Mouse (Mus musculus) right cerebral cortex, postnatal 14 days (tissue): ENCODE data around the gene Zfp383.
"Not testable (repeated sequence)": the region's sequence is repeated elsewhere in the genome, so short reads cannot be mapped to it uniquely, and the experiment has no call there.

Experiments used
- DNase-seq: peaks from one replicate; pipeline ENCODE4 v3.0.0; 2022

Zfp383 gene

GRCm38 (mm10) chr7:29942740-29943139, 34.7 kb downstream of the Zfp383 start:
- DNase-seq: no peak

GRCm38 (mm10) chr7:29943720-29944119, 35.7 kb downstream of the Zfp383 start:
- DNase-seq: no peak

GRCm38 (mm10) chr7:29944201-29944600, 36.2 kb downstream of the Zfp383 start:
- no peak for DNase-seq

- DNase-seq: no peak
Measured at GRCm38 (mm10) chr7:29953086-29953485, 45.1 kb downstream of the Zfp383 start.

DNA sequence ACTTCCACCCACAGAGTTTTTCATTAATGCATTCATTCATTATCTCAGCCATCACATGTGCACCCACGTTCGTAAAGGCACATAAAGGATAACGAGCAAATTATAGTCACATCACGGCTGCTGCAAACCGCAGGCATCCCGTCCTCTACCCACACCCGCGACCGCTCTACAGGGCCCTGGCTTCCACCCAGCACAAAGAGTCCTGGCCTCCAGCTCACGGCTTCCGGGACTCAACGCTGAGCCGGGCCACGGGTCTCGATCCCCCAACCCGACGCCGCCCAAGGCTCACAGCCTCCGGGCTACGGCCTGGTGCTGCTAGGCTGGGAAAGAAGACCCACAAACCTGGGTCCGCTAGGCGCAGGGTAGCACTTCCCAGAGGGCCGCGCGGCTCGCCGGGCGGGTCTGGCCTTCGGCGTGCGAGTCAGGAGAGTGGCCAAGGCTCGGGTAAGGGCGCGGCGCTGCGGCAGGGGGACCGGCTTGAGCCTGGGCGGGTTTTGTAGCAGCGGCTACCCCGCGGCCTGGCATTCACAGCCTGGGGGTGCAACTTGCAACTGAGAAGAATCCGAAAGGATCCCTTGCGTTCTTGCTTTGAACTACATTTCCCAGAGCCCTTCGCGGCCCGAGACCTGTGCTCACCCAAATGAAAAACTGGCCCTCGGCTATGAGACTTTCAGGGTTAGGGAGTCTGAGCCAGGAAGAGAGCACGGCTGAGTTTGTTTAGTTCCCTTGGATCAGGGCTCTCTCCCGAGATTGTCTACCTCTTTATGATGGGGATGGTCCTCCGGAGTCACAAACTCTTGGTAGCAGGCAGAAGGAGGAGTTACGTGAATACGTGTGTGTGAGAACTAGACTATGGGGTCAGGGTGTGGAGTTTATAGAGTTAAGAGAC, 45.7 kb downstream of the Zfp383 start, which contains the start of gene Zfp74:
Gene Zfp74 (minus strand): TSS at position 577 of the 889 bp plus-strand sequence.
- peak; percentile 69 for DNase-seq

- DNase-seq: peak; percentile 23
Measured at GRCm38 (mm10) chr7:29954731-29955130, 46.7 kb downstream of the Zfp383 start.

GRCm38 (mm10) chr7:29956257-29956656, 48.2 kb downstream of the Zfp383 start:
- DNase-seq: peak; percentile 26

DNA sequence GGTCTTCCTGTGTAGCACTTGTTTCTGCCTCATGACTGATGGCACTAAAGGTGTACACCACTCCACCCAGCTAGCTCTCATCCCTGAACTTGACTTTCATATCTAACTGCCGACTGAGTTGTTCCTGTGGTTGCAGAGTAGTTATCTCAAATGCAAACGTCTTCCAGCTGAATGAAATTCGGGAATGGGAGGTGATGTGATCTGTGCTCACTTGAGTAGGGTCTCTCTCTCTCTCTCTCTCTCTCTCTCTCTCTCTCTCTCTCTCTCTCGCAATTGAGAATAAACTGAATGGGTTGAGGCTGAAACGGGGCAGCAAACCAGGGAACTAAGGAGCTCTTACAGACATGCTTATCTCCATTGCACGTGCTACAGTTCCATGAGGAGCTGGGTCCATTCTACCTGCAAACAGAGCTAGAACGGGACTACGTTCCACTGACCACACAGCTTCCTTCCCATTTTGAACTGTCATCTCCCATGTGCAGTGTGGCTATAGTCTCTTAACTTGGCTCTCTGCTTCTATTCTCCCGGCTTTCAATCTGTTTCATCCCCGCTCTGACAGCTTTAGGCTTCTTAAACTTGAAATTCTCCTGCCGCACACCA, 50.2 kb downstream of the Zfp383 start:
- DNase-seq: no peak

DNA sequence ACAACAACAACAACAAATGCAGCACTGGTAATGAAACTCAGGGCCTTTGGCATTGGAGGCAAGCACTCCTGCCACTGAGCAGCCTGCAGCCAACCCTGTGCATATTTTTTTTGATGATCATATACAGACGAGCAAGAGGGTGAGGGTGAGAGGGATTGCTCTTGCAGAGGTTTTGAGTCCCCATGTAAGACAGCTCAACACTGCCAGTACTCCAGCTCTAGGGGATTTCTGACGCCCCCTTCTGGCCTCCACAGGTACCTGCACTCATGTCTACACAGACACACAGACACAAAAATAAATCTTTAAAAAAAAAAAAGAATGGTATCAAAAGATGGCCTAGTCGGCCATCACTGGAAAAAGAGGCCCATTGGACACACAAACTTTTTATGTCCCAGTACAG, 51.0 kb downstream of the Zfp383 start:
- no peak for DNase-seq

- not testable (repeated sequence) for DNase-seq
Measured at GRCm38 (mm10) chr7:29965115-29965810, 57.2 kb downstream of the Zfp383 start.
